Mouse (Mus musculus): ENCODE data around the gene Prg3. TPM values are rescaled to one million over a fixed set of nuclear protein-coding genes. Genes with fewer than 3 reads are reported as not detected.

The Prg3 gene
- polyA plus RNA-seq, 1 experiment from 2014 or later: not detected

- Histone ChIP-seq H3K27ac (replicated peaks) (no peak overlapping the region), H3K36me3 (no peaks in the 10 kb centered on the region), H3K9me3 (replicated peaks) (no peaks in the 10 kb centered on the region), H3K4me3 (no peak overlapping the region), H3K27me3 (ENCODE audit: low read depth, poor library complexity, severe bottlenecking) (no peaks in the 10 kb centered on the region), H3K4me1 (no peaks in the 10 kb centered on the region)
- no peak for DNase-seq (ENCODE audit: low spot score)
- WGBS: 86% methylated on average over 7 of the region's 8 CpGs
Observed at GRCm38 (mm10) chr2:85002575-85002974, 14.6 kb downstream of the Prg3 start.

- Histone ChIP-seq H3K27ac (replicated peaks) (no peak overlapping the region), H3K27me3 (ENCODE audit: low read depth, poor library complexity, severe bottlenecking) (no peaks in the 10 kb centered on the region), H3K9me3 (replicated peaks) (no peaks in the 10 kb centered on the region), H3K4me1 (no peaks in the 10 kb centered on the region), H3K4me3 (no peak overlapping the region), H3K36me3 (no peaks in the 10 kb centered on the region)
- no peak for DNase-seq (ENCODE audit: low spot score)
- 90% methylated on average over 4 of the region's 4 CpGs for WGBS
Observed at GRCm38 (mm10) chr2:85004341-85004740, 16.3 kb downstream of the Prg3 start.

- Histone ChIP-seq H3K4me3 (no peak overlapping the region), H3K9me3 (replicated peaks) (no peaks in the 10 kb centered on the region), H3K27ac (replicated peaks) (no peak overlapping the region), H3K36me3 (no peaks in the 10 kb centered on the region), H3K27me3 (ENCODE audit: low read depth, poor library complexity, severe bottlenecking) (no peaks in the 10 kb centered on the region), H3K4me1 (no peaks in the 10 kb centered on the region)
- WGBS: 85% methylated on average over 7 of the region's 7 CpGs
- DNase-seq (ENCODE audit: low spot score): no peak
Observed at GRCm38 (mm10) chr2:85006600-85006999, 18.6 kb downstream of the Prg3 start.

GRCm38 (mm10) chr2:85007729-85008128, 19.7 kb downstream of the Prg3 start:
- Histone ChIP-seq H3K36me3 (no peaks in the 10 kb centered on the region), H3K4me1 (no peaks in the 10 kb centered on the region), H3K27me3 (ENCODE audit: low read depth, poor library complexity, severe bottlenecking) (no peaks in the 10 kb centered on the region), H3K9me3 (replicated peaks) (no peaks in the 10 kb centered on the region), H3K4me3 (no peak overlapping the region), H3K27ac (replicated peaks) (no peak overlapping the region)
- WGBS: 27% methylated on average over 4 of the region's 4 CpGs
- DNase-seq (ENCODE audit: low spot score): no peak

GRCm38 (mm10) chr2:85009212-85009611, 21.2 kb downstream of the Prg3 start:
- no peaks in the 10 kb centered on the region for H3K9me3 ChIP-seq (replicated peaks)
- DNase-seq (ENCODE audit: low spot score): no peak
- no peaks in the 10 kb centered on the region for H3K4me1 ChIP-seq
- no peaks in the 10 kb centered on the region for H3K36me3 ChIP-seq
- H3K27ac ChIP-seq (replicated peaks): no peak overlapping the region
- 86% methylated on average over 2 of the region's 2 CpGs for WGBS
- H3K27me3 ChIP-seq (ENCODE audit: low read depth, poor library complexity, severe bottlenecking): no peaks in the 10 kb centered on the region
- H3K4me3 ChIP-seq: no peak overlapping the region

GRCm38 (mm10) chr2:85011906-85012604, 24.0 kb downstream of the Prg3 start:
- Histone ChIP-seq H3K4me1 (no peaks in the 10 kb centered on the region), H3K4me3 (no peak overlapping the region), H3K27ac (replicated peaks) (no peak overlapping the region), H3K9me3 (replicated peaks) (no peaks in the 10 kb centered on the region), H3K36me3 (no peaks in the 10 kb centered on the region), H3K27me3 (ENCODE audit: low read depth, poor library complexity, severe bottlenecking) (no peaks in the 10 kb centered on the region)
- WGBS: 80% methylated on average over 9 of the region's 9 CpGs
- no peak for DNase-seq (ENCODE audit: low spot score)

GRCm38 (mm10) chr2:85012679-85013078, 24.7 kb downstream of the Prg3 start:
- no peaks in the 10 kb centered on the region for H3K4me1 ChIP-seq
- no peak overlapping the region for H3K27ac ChIP-seq (replicated peaks)
- H3K36me3 ChIP-seq: no peaks in the 10 kb centered on the region
- H3K27me3 ChIP-seq (ENCODE audit: low read depth, poor library complexity, severe bottlenecking): no peaks in the 10 kb centered on the region
- DNase-seq (ENCODE audit: low spot score): no peak
- H3K9me3 ChIP-seq (replicated peaks): no peaks in the 10 kb centered on the region
- H3K4me3 ChIP-seq: no peak overlapping the region
- 91% methylated on average over 14 of the region's 14 CpGs for WGBS

GRCm38 (mm10) chr2:85013826-85014587, 26.0 kb downstream of the Prg3 start:
- Histone ChIP-seq H3K27me3 (ENCODE audit: low read depth, poor library complexity, severe bottlenecking) (no peaks in the 10 kb centered on the region), H3K9me3 (replicated peaks) (no peaks in the 10 kb centered on the region), H3K36me3 (no peaks in the 10 kb centered on the region), H3K4me3 (no peak overlapping the region), H3K4me1 (no peaks in the 10 kb centered on the region), H3K27ac (replicated peaks) (no peak overlapping the region)
- DNase-seq (ENCODE audit: low spot score): no peak
- 85% methylated on average over 5 of the region's 5 CpGs for WGBS

GRCm38 (mm10) chr2:85014588-85014982, 26.6 kb downstream of the Prg3 start:
- WGBS: 74% methylated on average over 3 of the region's 3 CpGs
- Histone ChIP-seq H3K4me1 (no peaks in the 10 kb centered on the region), H3K4me3 (no peak overlapping the region), H3K9me3 (replicated peaks) (no peaks in the 10 kb centered on the region), H3K27me3 (ENCODE audit: low read depth, poor library complexity, severe bottlenecking) (no peaks in the 10 kb centered on the region), H3K27ac (replicated peaks) (0 out of 2 replicates have a peak overlapping the region, but pooled peaks have one; percentile 18), H3K36me3 (no peaks in the 10 kb centered on the region)
- DNase-seq (ENCODE audit: low spot score): no peak

- WGBS: 23% methylated on average over 4 of the region's 4 CpGs
- Histone ChIP-seq H3K36me3 (no peaks in the 10 kb centered on the region), H3K4me3 (no peak overlapping the region), H3K27me3 (ENCODE audit: low read depth, poor library complexity, severe bottlenecking) (no peaks in the 10 kb centered on the region), H3K27ac (replicated peaks) (no peak overlapping the region), H3K4me1 (no peaks in the 10 kb centered on the region), H3K9me3 (replicated peaks) (no peaks in the 10 kb centered on the region)
- no peak for DNase-seq (ENCODE audit: low spot score)
Observed at GRCm38 (mm10) chr2:85022043-85022442, 34.0 kb downstream of the Prg3 start.

GRCm38 (mm10) chr2:85026178-85026577, 38.2 kb downstream of the Prg3 start:
- H3K4me3 ChIP-seq: no peak overlapping the region
- 80% methylated on average over 3 of the region's 3 CpGs for WGBS
- no peak for DNase-seq (ENCODE audit: low spot score)
- no peak overlapping the region for H3K27ac ChIP-seq (replicated peaks)
- H3K9me3 ChIP-seq (replicated peaks): no peaks in the 10 kb centered on the region
- no peaks in the 10 kb centered on the region for H3K4me1 ChIP-seq
- H3K27me3 ChIP-seq (ENCODE audit: low read depth, poor library complexity, severe bottlenecking): no peaks in the 10 kb centered on the region
- no peaks in the 10 kb centered on the region for H3K36me3 ChIP-seq

GRCm38 (mm10) chr2:85027281-85027680, 39.3 kb downstream of the Prg3 start:
- no peaks in the 10 kb centered on the region for H3K4me1 ChIP-seq
- H3K4me3 ChIP-seq: no peak overlapping the region
- H3K36me3 ChIP-seq: no peaks in the 10 kb centered on the region
- H3K9me3 ChIP-seq (replicated peaks): no peaks in the 10 kb centered on the region
- WGBS: 79% methylated on average over 5 of the region's 5 CpGs
- H3K27ac ChIP-seq (replicated peaks): no peak overlapping the region
- DNase-seq (ENCODE audit: low spot score): no peak
- no peaks in the 10 kb centered on the region for H3K27me3 ChIP-seq (ENCODE audit: low read depth, poor library complexity, severe bottlenecking)

- Histone ChIP-seq H3K27ac (replicated peaks) (no peak overlapping the region), H3K27me3 (ENCODE audit: low read depth, poor library complexity, severe bottlenecking) (no peaks in the 10 kb centered on the region), H3K9me3 (replicated peaks) (no peaks in the 10 kb centered on the region), H3K4me1 (no peaks in the 10 kb centered on the region), H3K4me3 (no peak overlapping the region), H3K36me3 (no peaks in the 10 kb centered on the region)
- no peak for DNase-seq (ENCODE audit: low spot score)
- 85% methylated on average over 6 of the region's 6 CpGs for WGBS
Observed at GRCm38 (mm10) chr2:85029897-85030296, 41.9 kb downstream of the Prg3 start.

Measured in midbrain, embryonic 10.5 days (tissue).